Mouse (Mus musculus) colon, adult 2 months (tissue): ENCODE measurements around the gene Zdhhc18. TPM values are rescaled to one million over a fixed set of nuclear protein-coding genes. Genes with fewer than 3 reads are reported as not detected.

Experiments
- polyA plus RNA-seq: library from polyadenylated mRNA; depleted of rRNA; stranded (reverse); fragments of >200 nt; gene quantifications from 2 replicates; pipeline ENCODE4 v1.2.3, GENCODE M21; 2012; rRNA removed

The Zdhhc18 gene
- 49.5 and 50.4 TPM in 2 replicates for polyA plus RNA-seq

GRCm38 (mm10) chr4:133649989-133650699 is at the start of gene Zdhhc18:
Zdhhc18 (minus strand) TSS chr4:133650154.

GRCm38 (mm10) chr4:133671881-133672844 is 22.2 kb upstream of the Zdhhc18 start, which contains the start of gene Pigv:
Pigv (minus strand) TSS chr4:133672647.

GRCm38 (mm10) chr4:133601721-133602218 is 48.2 kb downstream of the Zdhhc18 start, which contains the start of gene Sfn:
Sfn (minus strand) TSS chr4:133602168.

GRCm38 (mm10) chr4:133584059-133584951 is 65.6 kb downstream of the Zdhhc18 start, which contains the start of gene Gpn2:
Gpn2 (plus strand) TSS chr4:133584362.

GRCm38 (mm10) chr4:133574070-133574842 is 75.7 kb downstream of the Zdhhc18 start, which contains the start of gene Gpatch3:
Gpatch3 (plus strand) TSS chr4:133574745.

Other genes with a start within 250 kb of the Zdhhc18 start
- 14.3 and 16.8 TPM in 2 replicates for gene Tent5b, start 170.0 kb downstream of the Zdhhc18 start, polyA plus RNA-seq
- 17.3 and 23.5 TPM in 2 replicates for gene Trnp1, start 151.6 kb downstream of the Zdhhc18 start, polyA plus RNA-seq
- gene Kdf1, start 131.2 kb downstream of the Zdhhc18 start, polyA plus RNA-seq: 47.7 and 68.9 TPM in 2 replicates
- 28.1 and 31.4 TPM in 2 replicates for gene Nudc, start 104.2 kb downstream of the Zdhhc18 start, polyA plus RNA-seq
- gene Nr0b2, start 96.8 kb downstream of the Zdhhc18 start, polyA plus RNA-seq: 0.13 and 1.7 TPM in 2 replicates
- 4.9 and 6.5 TPM in 2 replicates for gene Gpatch3, start 75.4 kb downstream of the Zdhhc18 start, polyA plus RNA-seq
- 57.5 and 71.7 TPM in 2 replicates for gene Gpn2, start 65.8 kb downstream of the Zdhhc18 start, polyA plus RNA-seq
- 162 and 234 TPM in 2 replicates for gene Sfn, start 48.0 kb downstream of the Zdhhc18 start, polyA plus RNA-seq
- 17.2 and 18.7 TPM in 2 replicates for gene Pigv, start 22.5 kb upstream of the Zdhhc18 start, polyA plus RNA-seq
- 52.8 TPM in 2 replicates for gene Arid1a, start 106.6 kb upstream of the Zdhhc18 start, polyA plus RNA-seq
- 173 and 195 TPM in 2 replicates for gene Rps6ka1, start 237.6 kb upstream of the Zdhhc18 start, polyA plus RNA-seq